Mouse (Mus musculus) G1E (cell line): Measurements from ENCODE around the gene Gps1. TPM values are rescaled to one million over a fixed set of nuclear protein-coding genes. Genes with fewer than 3 reads are reported as not detected.

ENCODE experiments used
- ATAC-seq: 2 replicates; pipeline ENCODE4 v1.8.0; 2016; ENCODE audit warnings: mild to moderate bottlenecking; ENCODE audit not compliant: insufficient number of reproducible peaks, poor library complexity, low FRiP score, severe bottlenecking; ENCODE audit errors: extremely low read depth
- DNase-seq: peaks from one replicate; pipeline ENCODE4 v3.0.0; 2012; ENCODE audit warnings: low spot score
- H3K27me3 ChIP-seq: 2 replicates; pipeline ENCODE4 v1.6.1; 2012; ENCODE audit warnings: mild to moderate bottlenecking, low read length, inconsistent platforms; ENCODE audit not compliant: insufficient read depth
- H3K36me3 ChIP-seq: replicated peaks from 2 replicates; pipeline ENCODE3; 2012; ENCODE audit warnings: mild to moderate bottlenecking, inconsistent platforms
- H3K4me1 ChIP-seq: 2 replicates; pipeline ENCODE4 v1.6.1; 2012; ENCODE audit warnings: low read depth, low read length, inconsistent platforms, mixed read lengths; ENCODE audit not compliant: insufficient read depth
- H3K4me3 ChIP-seq: 2 replicates; pipeline ENCODE4 v1.5.1; 2012; ENCODE audit warnings: low read depth, mild to moderate bottlenecking, inconsistent platforms, low read length, moderate library complexity, mixed read lengths
- H3K9me3 ChIP-seq: replicated peaks from 2 replicates; pipeline ENCODE4 v1.6.1; 2012; ENCODE audit warnings: inconsistent platforms
- CTCF ChIP-seq: IDR thresholded peaks from 2 replicates; pipeline ENCODE4 v1.5.1; 2012; ENCODE audit warnings: low read depth, low read length, inconsistent platforms, mixed read lengths
- GATA1 ChIP-seq: IDR thresholded peaks from 2 replicates; pipeline ENCODE4 v1.6.1; 2012; ENCODE audit warnings: borderline replicate concordance, low read length, inconsistent platforms, mixed read lengths
- GATA2 ChIP-seq: IDR thresholded peaks from 2 replicates; pipeline ENCODE4 v1.6.1; 2012; ENCODE audit warnings: low read depth, low read length, inconsistent platforms, borderline replicate concordance
- POLR2AphosphoS5 ChIP-seq: IDR thresholded peaks from 2 replicates; pipeline ENCODE4 v1.6.1; 2012; ENCODE audit warnings: low read depth, low read length, inconsistent platforms; ENCODE audit not compliant: insufficient replicate concordance
- TAL1 ChIP-seq: conservative IDR thresholded peaks from 2 replicates; pipeline ENCODE4 v1.6.1; 2012; ENCODE audit warnings: low read depth, low read length, inconsistent platforms, mixed read lengths
- polyA plus RNA-seq: library from polyadenylated mRNA; stranded (reverse); fragments of >175 nt; gene quantifications from 2 replicates; pipeline ENCODE4 v1.2.3, GENCODE M21; 2012
- total RNA-seq, 2 experiments: library from RNA; stranded (forward) in 1 of 2; stranded (reverse) in 1 of 2; fragments of 200-1000 nt in 1 of 2; fragments of >200 nt in 1 of 2; fragmentation: Nextera tagmentation in 1 of 2; gene quantifications; 2 replicates each; pipeline ENCODE4 v1.2.3; 2014 to 2017

Gene Gps1
- total and polyA plus RNA-seq, 3 experiments: 66.5 to 110 (median 109) TPM

DNA sequence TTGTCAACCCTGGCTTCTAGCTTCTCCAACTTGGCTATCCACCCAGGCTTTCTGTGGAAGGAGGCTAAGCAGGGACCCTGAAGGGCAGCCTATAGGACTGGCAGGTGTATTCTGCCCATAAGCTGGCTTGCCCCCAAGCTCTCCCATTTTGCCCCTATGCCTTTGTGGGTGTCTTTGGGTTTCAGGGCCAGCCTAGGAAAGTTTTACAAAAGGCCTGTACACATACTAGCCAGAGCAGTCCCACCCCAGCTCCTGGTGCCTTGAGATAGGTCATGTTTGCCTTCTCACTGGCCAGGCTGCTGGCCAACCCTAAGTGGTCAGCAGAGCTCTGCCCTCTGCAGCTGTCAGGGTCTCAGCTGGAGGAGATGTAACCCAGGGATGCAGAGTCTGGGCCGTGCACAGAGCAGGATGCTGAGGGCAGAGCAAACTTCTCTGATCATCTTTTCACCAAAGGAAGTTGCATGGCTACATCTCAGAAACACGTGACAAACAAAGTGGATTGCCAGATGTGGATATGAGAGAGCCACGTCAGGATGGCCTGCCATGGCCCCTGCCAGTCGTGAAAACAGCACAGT is 41.3 kb downstream of the Gps1 start:
- TF ChIP-seq GATA1 (no peak), GATA2 (no peak), POLR2AphosphoS5 (no peak), CTCF (no peak), TAL1 (no peak)
- Histone ChIP-seq H3K27me3 (peaks cover 26% of the 10 kb centered on the region), H3K36me3 (peaks cover 39% of the 10 kb centered on the region), H3K4me1 (peaks cover 52% of the 10 kb centered on the region), H3K9me3 (no peaks in the 10 kb centered on the region), H3K4me3 (peak overlapping the region; percentile 85; the same call in 1 of the 2 replicates)
- no peak for DNase-seq
- ATAC-seq: no peak

DNA sequence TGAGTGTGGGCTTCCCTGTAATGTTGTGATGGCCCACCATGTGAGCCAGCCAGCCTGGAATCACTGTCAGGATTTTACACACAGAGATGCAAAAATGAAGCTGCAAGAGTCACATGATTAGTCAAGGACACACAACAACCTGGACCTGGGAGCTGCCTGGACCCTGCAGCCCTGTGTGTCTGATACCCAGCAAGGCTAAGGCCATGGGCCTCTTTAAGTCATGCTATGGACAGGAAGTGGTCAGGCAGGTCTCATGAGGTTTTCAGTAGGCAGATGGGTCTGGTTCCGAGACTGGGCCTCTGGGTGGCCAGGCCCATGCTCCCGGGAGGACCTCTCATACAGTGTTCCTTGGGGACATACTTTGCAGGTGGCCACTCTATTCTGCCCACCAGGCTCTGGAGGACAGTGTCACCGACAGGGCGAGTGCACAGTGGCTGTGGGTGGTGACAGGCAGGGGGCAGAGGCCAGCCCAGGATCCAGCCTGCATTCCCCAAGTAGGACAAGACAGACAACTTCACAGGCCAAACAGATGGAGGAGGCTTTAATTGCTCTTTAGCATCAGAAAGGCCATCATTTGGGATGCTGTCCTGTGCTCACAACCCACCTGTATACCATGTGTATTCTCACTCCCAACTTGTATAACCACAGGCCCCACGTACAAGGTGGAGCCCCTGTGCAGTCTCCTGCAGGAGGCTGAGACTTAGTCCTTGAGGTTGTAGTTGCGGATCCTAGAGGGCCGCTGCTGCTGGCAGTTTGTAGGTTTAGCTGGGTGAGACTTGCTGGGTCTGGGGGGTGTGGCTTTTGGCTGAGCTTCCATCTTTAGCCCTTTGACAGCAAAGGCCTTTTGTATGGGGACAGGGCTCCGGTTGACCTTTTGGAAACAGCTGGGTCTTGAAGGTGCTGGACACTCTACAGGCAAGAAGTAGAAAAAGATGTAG is 42.2 kb downstream of the Gps1 start:
- no peak for DNase-seq
- Histone ChIP-seq H3K27me3 (peaks cover 32% of the 10 kb centered on the region), H3K4me1 (peaks cover 43% of the 10 kb centered on the region), H3K36me3 (peaks cover 32% of the 10 kb centered on the region), H3K4me3 (no peak overlapping the region), H3K9me3 (no peaks in the 10 kb centered on the region)
- no peak for ATAC-seq
- no peak for TF ChIP-seq GATA1

DNA sequence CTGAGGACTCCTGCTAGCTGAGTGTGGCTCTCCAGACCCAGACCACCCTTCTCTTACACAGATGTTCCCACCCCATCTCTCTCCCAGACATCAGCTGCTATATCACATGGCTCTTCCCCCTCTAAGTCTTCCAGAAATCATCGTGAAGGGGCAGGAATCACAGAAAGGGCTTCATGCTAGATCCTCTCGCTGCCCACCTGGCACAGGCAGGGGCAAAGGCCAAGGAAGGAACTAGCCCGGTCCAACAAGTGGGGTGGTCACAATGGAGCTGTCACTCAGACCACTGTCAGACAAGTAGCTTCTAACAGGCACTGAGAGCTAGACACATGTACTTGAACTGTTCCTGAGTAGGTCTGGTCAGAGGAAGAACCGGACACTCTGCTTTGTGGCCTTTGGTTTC is 44.3 kb downstream of the Gps1 start:
- ATAC-seq (no peak), DNase-seq (no peak)
- H3K36me3 ChIP-seq: peaks cover 12% of the 10 kb centered on the region
- H3K4me3 ChIP-seq: no peak overlapping the region
- no peak for TF ChIP-seq GATA1
- no peak for TF ChIP-seq TAL1
- no peak for TF ChIP-seq CTCF
- TF ChIP-seq GATA2: no peak
- TF ChIP-seq POLR2AphosphoS5: no peak
- H3K9me3 ChIP-seq: no peaks in the 10 kb centered on the region
- peaks cover 21% of the 10 kb centered on the region for H3K4me1 ChIP-seq
- peaks cover 32% of the 10 kb centered on the region for H3K27me3 ChIP-seq

DNA sequence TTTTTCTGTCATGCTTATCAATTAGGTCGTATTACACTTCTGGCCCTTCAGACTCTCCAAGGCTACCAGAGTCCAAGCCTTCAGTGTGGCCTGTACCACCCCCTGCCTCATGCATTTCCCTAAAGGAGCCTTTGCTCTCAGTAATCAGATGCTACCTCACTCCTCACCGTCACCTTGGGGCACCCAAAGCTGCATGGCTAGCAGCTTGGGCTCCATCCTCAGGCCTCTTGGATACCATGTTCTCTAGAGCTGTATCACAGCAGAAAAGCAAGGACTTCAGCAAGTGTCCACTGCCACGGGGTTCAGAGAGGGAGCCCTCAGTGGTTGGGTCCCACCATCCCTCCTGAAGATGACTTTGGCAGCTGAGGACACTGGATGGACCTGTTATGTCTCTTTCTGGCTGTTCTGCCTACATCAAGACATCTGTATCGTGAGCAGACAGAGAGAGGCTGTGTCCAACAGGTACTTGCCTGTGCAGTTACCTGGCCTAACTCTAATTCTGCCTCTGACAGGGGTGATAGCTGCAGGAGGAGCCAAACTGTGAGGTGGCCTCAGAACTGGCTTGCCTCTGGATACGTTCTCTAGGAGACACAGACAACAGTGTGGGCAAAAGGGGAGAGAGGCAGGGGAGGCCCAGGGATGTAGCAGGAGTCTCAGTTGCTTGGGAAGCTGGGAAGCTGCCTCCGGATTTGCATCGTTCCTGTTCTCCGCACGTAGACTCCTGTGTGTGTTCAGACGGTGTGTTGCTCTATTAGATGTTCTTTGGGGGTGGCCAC is 45.9 kb downstream of the Gps1 start:
- Histone ChIP-seq H3K36me3 (peaks cover 12% of the 10 kb centered on the region), H3K4me3 (no peak overlapping the region), H3K9me3 (no peaks in the 10 kb centered on the region), H3K27me3 (peaks cover 32% of the 10 kb centered on the region), H3K4me1 (peaks cover 15% of the 10 kb centered on the region)
- no peak for ATAC-seq
- TF ChIP-seq GATA1 (no peak), POLR2AphosphoS5 (no peak), TAL1 (no peak), CTCF (no peak), GATA2 (no peak)
- DNase-seq: no peak

DNA sequence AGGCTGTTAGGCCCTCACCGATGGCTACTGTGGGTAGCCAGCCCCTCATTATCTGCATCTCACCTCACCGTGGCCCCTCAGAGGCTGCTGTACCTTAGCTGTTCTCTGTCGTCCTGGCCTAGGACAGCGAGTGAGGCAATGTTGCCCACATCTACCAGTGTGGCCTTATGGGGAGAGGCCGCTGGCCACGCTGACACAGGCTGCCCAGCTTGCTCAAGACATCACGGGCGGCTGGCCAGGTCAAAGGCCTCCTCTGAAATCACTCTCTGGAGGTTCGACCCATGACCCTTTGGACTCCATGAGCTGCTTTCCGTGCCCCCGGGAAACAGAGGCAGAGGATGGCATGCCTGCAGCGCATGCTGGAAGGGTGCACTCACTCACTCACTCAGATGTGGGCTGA is 46.6 kb downstream of the Gps1 start:
- H3K4me1 ChIP-seq: peaks cover 7% of the 10 kb centered on the region
- ATAC-seq (no peak), DNase-seq (no peak)
- H3K27me3 ChIP-seq: peaks cover 32% of the 10 kb centered on the region
- no peaks in the 10 kb centered on the region for H3K9me3 ChIP-seq
- H3K4me3 ChIP-seq: no peak overlapping the region
- H3K36me3 ChIP-seq: peaks cover 12% of the 10 kb centered on the region
- no peak for TF ChIP-seq CTCF
- TF ChIP-seq POLR2AphosphoS5: no peak
- no peak for TF ChIP-seq GATA1
- no peak for TF ChIP-seq TAL1
- no peak for TF ChIP-seq GATA2
